Mouse (Mus musculus) heart, postnatal 36 days (tissue): ENCODE data around the gene Slc36a4. TPM values are rescaled to one million over a fixed set of nuclear protein-coding genes. Genes with fewer than 3 reads are reported as not detected.

Experiments used
- DNase-seq, 2 experiments: peaks; one replicate each; pipeline ENCODE4 v3.0.0; 2021 to 2022
- intact Hi-C: fragments of 180-260 bp; cut with DNase I; formaldehyde crosslinking; loops from one replicate; pipeline ENCODE4 v1.15.1; 2025
- total RNA-seq, 2 experiments: library from RNA; stranded (reverse); gene quantifications; 2 replicates each; pipeline ENCODE4 v1.2.3; 2021

Slc36a4 gene
- total RNA-seq: 1 to 10 TPM; 6.4 to 9.3 TPM

DNA sequence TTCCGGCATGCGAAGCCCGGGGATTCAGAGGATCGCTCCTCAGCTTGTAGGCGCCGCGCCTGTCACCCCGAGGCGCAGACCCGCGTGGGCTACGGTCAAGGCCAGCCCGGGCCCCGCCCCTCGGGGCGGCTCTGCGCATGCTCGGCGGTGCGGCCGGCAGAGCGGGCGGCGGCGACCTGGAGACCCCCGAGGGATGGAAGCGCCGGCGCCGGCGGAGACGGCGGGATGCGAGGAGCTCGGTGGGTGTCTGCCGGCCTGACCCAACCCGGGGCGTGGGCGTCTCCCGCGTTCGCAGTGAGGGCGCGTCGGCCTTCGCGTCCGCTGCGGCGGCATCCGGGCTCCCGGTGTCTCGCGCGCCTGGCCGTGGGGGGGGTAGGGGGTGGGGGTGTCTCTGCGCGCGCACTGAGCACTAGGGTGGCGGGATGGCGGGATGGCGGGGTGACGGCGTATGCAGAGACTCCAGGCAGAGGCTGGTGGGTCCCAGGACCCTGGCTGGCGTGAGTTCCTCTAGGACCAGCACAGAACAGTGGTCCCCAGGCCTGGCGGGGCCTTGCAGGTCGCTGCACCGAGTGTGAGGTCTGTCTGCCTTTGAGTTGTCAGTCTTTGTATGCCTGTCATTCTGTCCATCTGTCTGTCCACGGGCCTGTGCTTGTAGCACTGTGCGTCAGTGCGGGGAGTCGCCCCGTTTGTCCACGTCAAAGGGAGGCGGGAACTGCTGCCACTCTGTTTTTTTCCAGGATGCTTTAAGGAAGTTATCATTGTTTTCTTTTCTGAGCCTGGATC, at the start of gene Slc36a4:
Gene Slc36a4 (plus strand): TSS at position 140 of the 783 bp plus-strand sequence.
- peak; percentile 79 to 84 for DNase-seq
- intact Hi-C loops: no loop called here

DNA sequence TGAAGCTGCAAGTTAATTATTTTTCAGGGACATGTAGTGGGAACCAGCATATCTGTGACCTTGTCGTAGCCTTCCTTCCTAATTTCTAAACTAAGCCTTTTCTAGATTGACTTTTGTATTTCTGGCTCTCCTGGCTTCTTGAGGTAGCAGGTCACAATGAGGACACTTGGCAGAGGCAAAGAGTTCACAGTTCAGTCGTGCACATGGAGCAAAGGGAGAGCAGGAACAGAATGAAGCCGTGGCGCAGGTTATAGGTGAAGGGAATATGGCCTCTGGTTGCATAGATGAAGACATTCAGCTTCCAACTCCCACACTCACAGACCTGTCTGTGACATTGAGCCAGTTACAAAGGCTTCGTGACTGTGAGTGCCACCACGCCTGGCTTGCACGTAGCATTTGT, 44.9 kb upstream of the Slc36a4 start:
- no peak for DNase-seq
- intact Hi-C loops: no loop called here

DNA sequence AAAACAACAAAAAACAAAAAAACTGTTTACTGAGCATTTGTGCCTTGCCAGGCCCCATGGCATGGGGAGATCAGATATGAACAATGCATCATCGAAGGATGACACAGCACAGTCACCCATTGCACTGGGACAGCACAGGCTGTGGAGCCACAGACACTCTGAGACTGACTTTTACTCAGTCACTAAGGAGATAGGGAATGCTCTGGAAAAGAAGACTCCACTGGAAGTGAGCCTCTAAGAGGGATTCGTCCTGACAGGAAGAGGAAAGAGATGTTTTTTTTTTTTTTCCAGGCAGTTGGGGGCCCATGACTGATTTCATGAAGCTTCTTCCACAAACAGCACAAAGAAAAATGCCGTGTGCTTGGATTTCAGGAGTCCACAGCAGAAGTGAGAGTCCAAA, 40.1 kb upstream of the Slc36a4 start:
- intact Hi-C loops: no loop called here
- DNase-seq: no peak

DNA sequence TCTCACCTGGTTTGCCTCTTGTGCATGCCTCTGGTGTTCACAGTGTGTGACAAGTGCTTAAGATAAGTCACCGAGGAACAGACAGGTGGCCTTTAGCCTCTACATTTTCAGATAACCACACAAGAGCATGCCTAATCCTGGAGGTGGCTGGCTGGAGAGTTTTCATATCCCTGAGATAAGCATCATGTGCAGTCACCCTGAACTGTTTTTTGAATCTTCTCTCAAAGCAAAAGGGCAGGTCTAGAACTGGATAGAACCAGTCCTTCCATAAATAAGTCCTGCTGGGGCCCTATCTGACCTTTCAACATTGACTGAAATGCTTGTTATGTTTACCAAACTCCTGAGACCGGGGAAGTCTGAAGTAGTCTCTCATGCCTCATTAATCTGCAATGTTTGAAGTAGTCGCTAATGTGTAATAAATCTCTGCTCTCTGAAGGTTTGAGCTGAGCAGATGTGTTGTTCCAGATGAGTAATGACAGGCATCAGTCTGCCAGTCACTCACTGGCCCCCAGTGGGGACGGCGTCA, 39.5 kb upstream of the Slc36a4 start:
- no peak for DNase-seq
- intact Hi-C loops: no loop called here

DNA sequence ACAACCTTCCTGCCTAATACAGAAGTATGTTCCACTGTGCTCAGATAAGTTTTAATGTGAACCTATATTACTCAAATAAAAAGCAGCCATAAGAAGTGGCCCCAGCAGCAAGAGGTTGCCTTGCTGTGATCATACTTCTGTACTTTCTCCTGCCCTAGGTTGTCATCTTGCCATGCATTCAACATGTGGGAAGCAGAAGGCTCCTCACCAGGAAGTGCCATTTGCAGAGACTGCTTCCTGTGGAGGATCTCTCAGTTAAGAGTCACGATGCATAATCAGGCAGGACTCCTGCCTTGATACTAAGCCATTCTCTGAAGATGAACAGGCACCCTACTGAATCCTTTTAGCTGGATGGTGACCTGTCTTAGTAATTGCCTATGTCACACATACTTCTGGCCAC, 37.3 kb upstream of the Slc36a4 start:
- DNase-seq: no peak
- intact Hi-C loops: no loop called here

DNA sequence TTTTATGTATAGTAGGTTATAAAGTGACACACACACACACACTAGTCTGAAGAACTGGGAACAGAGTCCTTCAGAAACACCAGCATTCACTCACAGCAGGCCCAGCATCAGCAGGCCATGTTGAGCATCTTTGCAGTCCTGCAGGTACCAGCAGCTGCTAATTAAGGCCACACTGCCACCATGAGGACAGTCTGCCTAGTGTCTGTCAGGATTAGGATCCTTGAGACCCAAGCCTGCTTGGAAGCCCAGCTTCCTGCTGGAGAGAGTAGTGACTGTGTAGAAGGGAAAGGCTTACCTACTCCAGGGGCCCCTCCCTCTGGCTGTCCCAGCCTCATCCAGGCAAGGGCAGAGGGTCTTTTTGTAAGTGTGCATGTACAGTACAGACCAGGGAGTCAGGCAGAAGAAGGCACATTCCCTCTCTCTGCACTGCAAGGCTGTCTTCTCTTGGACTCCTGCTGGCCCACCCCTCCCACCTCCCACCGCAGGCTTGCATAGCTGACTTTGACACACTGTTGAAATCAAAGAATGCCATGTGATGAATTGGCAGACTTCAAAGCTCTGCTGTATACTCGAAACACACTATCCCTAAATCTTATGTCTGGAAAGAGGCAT, 27.6 kb upstream of the Slc36a4 start:
- intact Hi-C loops: loop anchor here (1.0 to 10.0 kb wide), 4 partner anchors 189 to 823 kb away; partner anchors contain the start of genes Fat3 and Smco4
- DNase-seq: peak; percentile 63 to 71

DNA sequence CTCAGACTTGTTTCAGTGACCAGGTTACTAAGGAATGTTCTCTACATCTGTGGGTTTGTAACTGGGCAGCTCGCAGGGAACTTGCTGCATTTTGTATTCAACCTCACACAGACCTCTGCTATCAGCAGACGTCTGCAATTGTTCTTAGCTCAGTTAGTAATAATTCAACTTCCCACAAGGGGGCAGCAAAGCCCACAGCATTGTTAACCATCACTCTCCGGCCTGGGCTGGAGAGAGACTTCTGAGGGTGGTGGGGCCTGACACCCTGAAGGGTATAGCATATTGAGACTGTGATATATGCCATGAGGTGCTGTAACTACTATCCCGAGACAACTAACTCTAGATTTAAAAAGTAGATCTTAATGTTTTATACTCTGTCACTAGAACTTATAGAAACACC, 24.3 kb upstream of the Slc36a4 start:
- intact Hi-C loops: loop anchor here (1.0 to 10.0 kb wide), 2 partner anchors 195 to 820 kb away; partner anchors contain the start of gene Fat3
- DNase-seq: peak; percentile 63 to 71

DNA sequence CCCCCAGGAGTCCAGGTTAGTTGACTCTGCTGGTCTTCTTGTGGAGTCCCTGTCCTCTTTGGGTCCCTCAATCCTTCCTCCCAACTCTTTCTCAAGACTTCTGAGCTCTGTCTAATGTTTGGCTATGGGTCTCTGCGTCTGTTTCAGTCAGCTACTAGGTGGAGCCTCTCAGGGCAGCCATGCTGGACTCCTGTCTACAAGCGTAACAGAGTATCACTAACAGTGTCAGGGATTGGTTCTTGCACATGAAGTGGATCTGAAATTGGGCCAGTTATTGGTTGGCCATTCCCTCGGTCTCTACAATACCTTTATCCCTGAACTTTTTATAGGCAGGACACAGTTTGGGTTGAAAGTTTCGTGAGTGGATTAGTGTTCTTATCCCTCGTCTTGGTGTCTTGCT, 22.2 kb upstream of the Slc36a4 start:
- intact Hi-C loops: loop anchor here (10.0 kb wide), 1 partner anchor 817 kb away; the partner anchor contains the start of gene Fat3

DNA sequence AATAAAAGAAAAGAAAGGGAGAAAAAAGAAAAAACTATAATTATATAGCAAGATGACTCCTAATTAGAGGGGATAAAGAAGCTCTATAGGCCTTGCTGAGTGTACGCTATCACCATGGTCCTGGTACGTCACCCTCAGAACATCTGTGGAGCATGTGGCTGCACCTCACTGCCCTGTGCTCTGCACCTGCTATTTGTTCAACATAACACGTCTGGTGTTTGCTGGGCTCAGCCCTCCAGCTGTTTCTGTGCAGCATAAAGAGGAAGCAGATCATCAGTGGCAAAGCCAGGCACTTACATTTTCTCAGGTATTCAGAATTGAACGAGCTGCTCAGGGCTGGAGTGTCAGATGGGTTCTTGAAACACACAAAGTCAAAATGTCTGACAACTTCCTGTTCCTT, 15.7 kb upstream of the Slc36a4 start:
- no peak for DNase-seq
- intact Hi-C loops: no loop called here

More for the DNA sequence above, 22.2 kb upstream of the Slc36a4 start:
- DNase-seq: no peak

DNA sequence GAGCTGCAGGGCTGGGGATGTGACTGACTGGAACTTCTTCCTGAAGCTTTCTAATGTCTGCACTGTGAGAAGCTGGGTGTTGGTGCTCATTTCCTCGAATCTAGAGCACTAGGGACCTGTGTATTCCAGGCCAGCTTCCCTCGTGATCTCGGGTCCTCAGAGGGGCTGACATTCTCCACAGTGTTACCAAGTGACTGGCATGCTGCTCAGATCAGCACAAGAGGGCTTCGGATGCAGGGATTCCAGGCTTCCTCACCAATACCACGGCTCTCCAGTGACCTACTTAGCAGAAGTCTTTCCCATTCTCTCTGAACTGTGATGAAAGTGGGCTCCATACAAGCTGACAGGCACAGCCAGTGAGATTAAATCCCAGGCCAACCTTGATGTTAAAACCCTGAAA, 14.5 kb upstream of the Slc36a4 start:
- DNase-seq: no peak
- intact Hi-C loops: no loop called here

DNA sequence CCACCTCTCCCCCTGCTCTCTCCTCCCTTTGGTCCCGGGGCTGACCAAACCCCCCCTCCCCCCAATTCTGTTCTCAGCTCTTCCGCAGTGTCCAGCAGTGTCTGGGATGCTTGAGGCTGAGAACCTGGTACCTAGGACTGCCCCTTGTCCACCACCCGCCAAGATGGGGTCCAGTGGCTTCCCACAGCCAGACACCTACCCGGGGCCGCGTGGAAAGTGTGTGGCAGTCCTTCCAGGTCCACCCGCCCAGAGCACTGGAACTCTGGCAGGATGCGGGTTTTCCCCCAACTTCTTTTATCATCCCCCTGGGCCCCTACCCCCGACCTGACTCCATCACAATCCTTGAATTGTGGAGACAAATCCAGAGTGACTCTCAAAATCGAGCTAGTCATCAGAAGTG, 3.8 kb upstream of the Slc36a4 start:
- no peak for DNase-seq
- intact Hi-C loops: no loop called here

DNA sequence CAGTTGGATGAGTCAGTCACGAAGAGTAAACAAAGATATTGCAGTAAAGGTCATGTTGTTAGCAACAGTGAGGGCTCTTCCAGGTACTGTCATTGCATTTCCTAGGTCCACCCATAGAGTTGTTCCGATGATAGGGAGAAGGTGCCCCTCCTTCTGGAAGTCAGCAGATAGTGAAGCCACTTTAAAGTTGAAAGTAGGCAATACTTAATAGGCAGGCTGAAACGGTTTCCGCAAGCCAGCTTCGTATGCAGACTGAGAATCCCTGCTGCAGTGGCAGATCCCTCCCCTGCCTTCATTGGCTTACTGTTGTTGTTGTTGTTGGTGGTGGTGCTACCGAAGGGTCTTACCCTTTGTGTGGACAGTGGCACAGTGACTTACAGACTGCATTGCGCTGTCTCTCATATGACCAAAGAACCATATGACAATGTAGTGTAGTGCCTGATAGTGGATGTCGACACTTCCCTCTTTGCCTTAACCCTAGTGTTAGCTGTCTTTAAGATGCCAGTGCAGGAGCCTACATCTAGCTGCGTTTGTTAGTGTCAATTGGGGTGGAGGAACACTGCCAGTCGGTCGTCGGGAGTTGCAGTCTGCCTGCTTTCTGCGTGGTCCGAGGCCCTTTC, 449 bp upstream of the Slc36a4 start:
- DNase-seq: no peak

DNA sequence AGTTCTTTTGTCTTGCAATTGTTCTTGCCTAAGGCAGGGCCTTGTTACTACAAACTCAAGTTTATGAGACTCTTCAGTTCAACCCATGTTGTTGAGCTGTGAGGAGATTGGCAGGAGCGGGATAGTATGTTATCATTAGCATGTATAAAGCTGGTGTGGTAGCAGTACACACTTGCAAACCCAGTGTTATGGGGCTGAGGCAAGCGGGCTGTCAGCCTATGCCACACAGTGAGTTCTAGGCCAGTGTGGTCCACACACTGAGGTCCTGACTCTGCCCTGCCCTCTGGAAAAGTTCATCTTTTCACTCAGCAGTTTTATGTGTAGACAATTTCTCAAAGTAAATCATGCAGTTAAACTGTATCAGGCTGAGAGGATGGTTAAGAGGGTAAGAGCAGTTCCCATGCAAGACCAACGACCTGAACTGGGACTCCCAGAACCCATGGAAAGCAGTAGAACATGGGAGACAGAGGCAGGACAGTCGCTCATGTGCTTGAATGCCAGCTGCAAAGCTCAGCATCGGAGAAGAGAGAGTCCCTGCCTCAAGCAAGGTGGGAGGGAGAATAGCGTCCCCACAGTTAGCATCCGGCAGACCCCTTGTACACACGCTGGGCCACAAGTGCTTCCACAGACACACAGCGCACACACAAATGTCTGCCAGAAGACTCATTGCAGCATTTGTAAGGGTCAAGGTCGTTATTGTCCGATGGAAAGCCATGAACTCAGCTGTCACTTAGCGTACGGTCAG, 1.5 kb downstream of the Slc36a4 start:
- intact Hi-C loops: no loop called here
- no peak for DNase-seq

More for the DNA sequence above, 449 bp upstream of the Slc36a4 start:
- intact Hi-C loops: loop anchor here (1.0 kb wide), 1 partner anchor 21 kb away; no protein-coding TSS in a partner anchor

DNA sequence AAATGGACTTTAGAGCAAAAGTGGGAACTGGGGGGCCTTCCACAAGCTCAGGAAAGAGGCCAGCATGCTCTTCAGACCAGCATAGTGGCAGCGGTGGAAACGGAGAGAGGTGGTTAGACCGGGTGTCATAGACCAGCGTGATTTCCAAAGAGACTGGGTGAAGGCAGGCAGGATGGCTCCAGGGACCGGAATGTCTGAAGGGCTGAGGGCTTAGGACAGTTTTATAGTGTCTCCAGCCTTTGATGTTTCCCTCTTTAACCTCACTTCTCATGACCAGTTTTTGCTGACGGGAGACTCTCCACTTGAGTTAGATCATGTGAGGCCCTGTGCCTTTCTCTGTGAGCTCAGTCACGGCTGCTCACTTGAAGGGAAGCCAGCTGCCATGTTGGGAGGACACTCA, 2.1 kb downstream of the Slc36a4 start:
- DNase-seq: no peak
- intact Hi-C loops: no loop called here

DNA sequence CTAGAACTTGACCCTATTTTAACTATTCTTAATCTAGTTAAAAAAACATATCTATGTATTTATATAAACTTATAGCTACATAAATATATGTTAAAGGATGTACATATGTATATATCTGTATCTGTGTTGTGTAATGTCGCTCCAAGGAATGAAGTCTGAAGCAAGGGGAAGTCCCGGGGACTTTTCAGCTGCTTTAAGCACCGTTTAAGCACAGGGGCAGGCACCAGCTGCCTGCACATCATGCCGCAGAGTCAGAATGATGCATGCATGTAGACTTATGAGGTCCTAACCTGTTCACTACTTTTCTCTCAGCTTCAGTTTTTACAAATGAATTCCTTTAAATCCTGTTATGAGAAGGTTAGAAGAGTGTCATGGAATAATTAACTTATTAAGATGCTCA, 5.3 kb downstream of the Slc36a4 start:
- intact Hi-C loops: no loop called here

DNA sequence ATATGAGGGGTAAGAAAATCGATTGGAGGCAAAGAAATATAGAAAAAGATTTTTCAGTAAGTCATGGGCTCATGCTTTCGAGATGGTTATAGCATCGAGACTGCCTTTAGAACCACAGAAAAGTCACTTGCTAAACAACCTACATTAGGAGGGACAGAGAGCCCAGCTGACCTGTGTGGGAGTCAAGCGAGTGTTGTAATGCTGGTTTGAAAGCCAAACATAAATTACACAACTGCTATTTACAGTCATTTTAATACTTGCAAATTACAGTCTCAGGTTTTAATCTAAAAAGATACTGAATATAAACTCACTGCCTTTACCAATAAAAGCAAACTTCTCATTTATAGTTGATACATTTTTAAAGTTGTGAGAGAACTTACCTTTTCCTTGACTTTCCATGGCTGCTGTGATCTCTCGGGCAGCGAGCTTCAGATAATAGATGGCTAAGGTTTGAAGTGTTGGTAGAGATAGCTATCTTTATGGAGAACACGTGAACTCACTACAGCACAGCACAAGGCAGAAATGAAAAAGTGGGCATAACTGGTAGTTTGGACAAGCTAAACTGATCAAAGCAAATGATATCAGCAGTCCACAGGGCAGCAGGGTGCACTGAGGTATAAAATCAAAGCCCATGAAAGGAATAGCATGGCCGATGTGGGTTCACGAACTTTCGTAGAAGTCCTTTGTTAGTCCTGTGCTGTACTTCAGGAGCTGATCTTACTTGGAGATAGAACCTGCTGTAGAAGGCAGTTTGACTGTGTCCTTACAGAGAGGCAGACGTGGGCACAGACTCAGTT, 5.9 kb downstream of the Slc36a4 start:
- intact Hi-C loops: no loop called here
- DNase-seq: no peak

More for the DNA sequence above, 5.3 kb downstream of the Slc36a4 start:
- DNase-seq: no peak

DNA sequence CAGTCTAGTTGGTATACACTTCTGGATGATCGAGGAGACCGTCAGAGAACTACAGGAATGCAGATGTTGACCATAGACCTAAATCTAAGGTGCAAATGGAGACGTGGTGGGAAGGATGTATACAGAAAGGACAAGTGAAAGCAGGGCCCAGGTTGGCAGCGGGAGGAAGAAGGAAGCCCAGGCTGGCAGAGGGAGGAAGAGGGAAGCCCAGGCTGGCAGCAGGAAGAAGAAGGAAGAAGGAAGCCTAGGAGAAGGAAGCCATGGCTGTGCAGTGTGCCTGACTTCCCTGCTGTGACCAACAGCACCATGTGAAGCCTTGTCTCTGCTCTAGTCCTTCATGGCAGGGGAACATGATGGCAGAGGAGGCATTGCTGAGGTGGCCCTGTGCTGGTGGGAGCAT, 7.8 kb downstream of the Slc36a4 start:
- no peak for DNase-seq
- intact Hi-C loops: no loop called here

DNA sequence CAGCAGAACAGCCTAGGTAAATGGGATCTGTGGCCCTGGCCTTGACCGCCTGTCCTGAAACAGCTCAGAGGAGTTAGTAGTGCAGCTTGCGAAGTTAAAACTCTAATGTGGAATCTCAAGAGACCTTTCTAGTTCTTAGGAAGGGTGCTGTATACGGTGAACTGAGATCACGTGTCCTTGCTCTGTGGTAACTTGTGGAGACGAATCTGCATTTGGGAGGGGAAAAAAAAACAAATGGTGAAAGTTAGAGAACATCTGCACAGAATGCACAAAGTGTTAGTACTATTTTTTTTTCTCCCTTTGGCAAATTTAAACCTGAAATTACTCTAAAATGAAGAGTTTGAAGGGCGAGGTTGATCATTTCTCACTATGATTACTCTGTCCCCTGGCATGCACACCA, 8.8 kb downstream of the Slc36a4 start:
- intact Hi-C loops: no loop called here
- DNase-seq: no peak

DNA sequence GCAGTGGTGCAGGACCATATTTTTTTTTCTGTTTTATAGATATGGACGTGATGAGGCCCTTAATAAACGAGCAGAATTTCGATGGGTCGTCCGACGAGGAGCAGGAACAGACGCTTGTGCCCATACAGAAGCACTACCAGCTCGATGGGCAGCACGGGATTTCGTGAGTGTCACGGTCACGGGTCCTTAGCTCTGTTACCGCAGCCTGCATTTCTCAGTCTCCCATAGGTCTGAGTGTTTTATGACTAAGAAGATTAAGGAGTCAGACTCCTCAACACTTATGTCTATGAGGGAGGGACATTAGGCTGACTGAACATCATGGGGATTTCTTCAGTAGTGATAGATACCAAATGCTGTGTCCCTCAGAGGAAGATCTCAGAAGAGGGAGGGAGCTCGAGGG, 10.1 kb downstream of the Slc36a4 start:
- DNase-seq: no peak
- intact Hi-C loops: no loop called here

DNA sequence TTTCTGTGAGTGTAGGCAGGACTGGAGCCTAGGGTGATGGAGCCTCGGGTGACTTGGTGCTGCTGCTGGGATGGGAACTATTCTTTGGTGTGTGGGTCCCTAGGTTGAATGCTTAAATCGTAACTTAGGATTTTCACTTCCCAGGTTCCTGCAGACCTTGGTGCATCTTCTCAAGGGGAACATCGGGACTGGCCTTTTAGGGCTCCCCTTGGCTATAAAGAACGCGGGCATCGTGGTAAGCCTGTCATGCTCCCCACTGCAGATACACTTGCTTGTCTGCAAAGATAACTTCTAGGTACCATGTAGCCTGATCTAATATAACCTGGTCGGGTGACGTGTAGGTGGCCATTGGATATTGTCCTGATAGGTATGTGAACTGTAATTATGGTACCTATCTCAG, 11.0 kb downstream of the Slc36a4 start:
- intact Hi-C loops: no loop called here
- DNase-seq: no peak
